Mouse (Mus musculus) forebrain, embryonic 12.5 days (tissue): ENCODE data around the gene Shc4. TPM values are rescaled to one million over a fixed set of nuclear protein-coding genes. Genes with fewer than 3 reads are reported as not detected.

Source experiments
- ATAC-seq: fragments of 200-750 bp; cut with Nextera tagmentation; 2 replicates; pipeline ENCODE4 v1.8.0; 2017; ENCODE audit warnings: moderate TSS enrichment; ENCODE audit not compliant: low FRiP score
- H3K27ac ChIP-seq: fragments of 300-500 bp; sonication (generic); 2 replicates; pipeline ENCODE4 v1.5.1; 2016; ENCODE audit warnings: mild to moderate bottlenecking
- H3K27me3 ChIP-seq: fragments of 300-500 bp; sonication (generic); 2 replicates; pipeline ENCODE4 v1.6.1; 2016; ENCODE audit warnings: mild to moderate bottlenecking
- H3K36me3 ChIP-seq: fragments of 300-500 bp; sonication (generic); replicated peaks from 2 replicates; pipeline ENCODE4 v1.6.1; 2016; ENCODE audit warnings: mild to moderate bottlenecking
- H3K4me1 ChIP-seq: fragments of 300-500 bp; sonication (generic); 2 replicates; pipeline ENCODE4 v1.6.1; 2016
- H3K4me2 ChIP-seq: fragments of 300-500 bp; sonication (generic); 2 replicates; pipeline ENCODE4 v1.6.1; 2016; ENCODE audit warnings: mild to moderate bottlenecking, moderate library complexity
- H3K4me3 ChIP-seq: fragments of 300-500 bp; sonication (generic); replicated peaks from 2 replicates; pipeline ENCODE4 v1.5.1; 2016; ENCODE audit warnings: mild to moderate bottlenecking
- H3K9ac ChIP-seq: fragments of 300-500 bp; sonication (generic); 2 replicates; pipeline ENCODE4 v1.6.1; 2016; ENCODE audit warnings: mild to moderate bottlenecking
- H3K9me3 ChIP-seq: fragments of 300-500 bp; sonication (generic); 2 replicates; pipeline ENCODE4 v1.6.1; 2016
- WGBS: fragments of 180-500 bp; shearing (Covaris S2); methylation state at CpG from one replicate; pipeline ENCODE4 v1.1.7; 2016; 5-methylcytosine and 5-hydroxymethylcytosine counted together
- polyA plus RNA-seq: library from polyadenylated mRNA; unstranded; fragments of >200 nt; fragmentation: Nextera tagmentation; extraction: Ambion mirVana; gene quantifications from 2 replicates; pipeline ENCODE4 v1.2.1, GENCODE M21; 2016

The Shc4 gene
- polyA plus RNA-seq, 1 experiment from 2014 or later = 1.5 TPM

GRCm38 (mm10) chr2:125591895-125592294, 132.1 kb downstream of the Shc4 start:
- Histone ChIP-seq H3K27ac (no peak overlapping the region), H3K4me1 (no peaks in the 10 kb centered on the region), H3K4me3 (no peak overlapping the region), H3K9me3 (no peaks in the 10 kb centered on the region), H3K36me3 (peaks cover 81% of the 10 kb centered on the region), H3K27me3 (no peaks in the 10 kb centered on the region), H3K4me2 (no peak overlapping the region), H3K9ac (no peak overlapping the region)
- 91% methylated on average over 4 of the region's 4 CpGs for WGBS
- no peak for ATAC-seq

DNA sequence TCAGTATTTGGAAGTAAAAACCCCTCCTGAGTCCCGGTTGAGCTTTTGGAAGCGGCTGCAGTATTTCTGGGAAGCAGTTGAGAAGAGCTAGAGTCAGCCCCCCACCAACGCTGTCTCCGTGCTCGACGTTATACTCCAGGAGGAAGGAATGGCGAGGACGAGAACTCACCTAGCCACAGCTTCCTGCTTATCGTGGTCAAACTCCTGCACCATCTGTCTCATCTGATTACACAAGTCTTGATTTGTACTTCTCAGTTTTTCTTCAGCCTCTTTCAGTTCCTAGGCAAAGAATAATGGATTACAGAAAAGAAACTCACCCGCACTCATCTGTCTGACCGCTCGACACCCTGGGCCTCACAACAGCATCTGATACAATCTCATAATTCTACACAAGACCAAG, 134.7 kb downstream of the Shc4 start:
- Histone ChIP-seq H3K4me2 (no peak overlapping the region), H3K4me3 (no peak overlapping the region), H3K9ac (no peak overlapping the region), H3K36me3 (peaks cover 79% of the 10 kb centered on the region), H3K4me1 (no peaks in the 10 kb centered on the region), H3K9me3 (no peaks in the 10 kb centered on the region), H3K27ac (no peak overlapping the region), H3K27me3 (no peaks in the 10 kb centered on the region)
- WGBS = 95% methylated on average over 12 of the region's 12 CpGs
- no peak for ATAC-seq

- Histone ChIP-seq H3K36me3 (peaks cover 72% of the 10 kb centered on the region), H3K27ac (no peak overlapping the region), H3K9ac (no peak overlapping the region), H3K4me2 (no peak overlapping the region), H3K27me3 (no peaks in the 10 kb centered on the region), H3K9me3 (no peaks in the 10 kb centered on the region), H3K4me1 (no peaks in the 10 kb centered on the region), H3K4me3 (no peak overlapping the region)
- WGBS = 90% methylated on average over 5 of the region's 5 CpGs
- ATAC-seq = no peak
These were observed 142.9 kb downstream of the Shc4 start for GRCm38 (mm10) chr2:125581081-125581480.

- Histone ChIP-seq H3K9me3 (no peaks in the 10 kb centered on the region), H3K4me1 (no peaks in the 10 kb centered on the region), H3K9ac (no peak overlapping the region), H3K4me2 (no peak overlapping the region), H3K4me3 (no peak overlapping the region), H3K27me3 (no peaks in the 10 kb centered on the region), H3K36me3 (peaks cover 72% of the 10 kb centered on the region), H3K27ac (no peak overlapping the region)
- WGBS = 83% methylated on average over 4 of the region's 4 CpGs
- no peak for ATAC-seq
These were observed 146.3 kb downstream of the Shc4 start for GRCm38 (mm10) chr2:125577670-125578069.

Other genes starting within 250 kb of the Shc4 start
- 0.19 and 0.38 TPM in 2 replicates for gene Gm9913, start 219.1 kb downstream of the Shc4 start, polyA plus RNA-seq
- gene Fbn1, start 216.2 kb downstream of the Shc4 start, polyA plus RNA-seq = 6.4 and 8.6 TPM in 2 replicates
- gene Cep152, start 99.0 kb downstream of the Shc4 start, polyA plus RNA-seq = 11.4 and 12.2 TPM in 2 replicates
- 297 and 310 TPM in 2 replicates for gene Eid1, start 51.1 kb downstream of the Shc4 start, polyA plus RNA-seq
- 30.1 and 31.1 TPM in 2 replicates for gene Secisbp2l, start 58.7 kb upstream of the Shc4 start, polyA plus RNA-seq
- gene Galk2, start 135.0 kb upstream of the Shc4 start, polyA plus RNA-seq = 26.0 and 28.0 TPM in 2 replicates
- 80.7 and 81.3 TPM in 2 replicates for gene Cops2, start 135.0 kb upstream of the Shc4 start, polyA plus RNA-seq